Mouse (Mus musculus) ovary, postnatal 36 days (tissue): ENCODE data around the gene Zfp948.
"Not testable (repeated sequence)": the region's sequence is repeated elsewhere in the genome, so short reads cannot be mapped to it uniquely, and the experiment has no call there.

ENCODE experiments used
- DNase-seq: peaks from one replicate; pipeline ENCODE4 v3.0.0; 2022; ENCODE audit warnings: low spot score, mixed read lengths

Zfp948 gene

DNA sequence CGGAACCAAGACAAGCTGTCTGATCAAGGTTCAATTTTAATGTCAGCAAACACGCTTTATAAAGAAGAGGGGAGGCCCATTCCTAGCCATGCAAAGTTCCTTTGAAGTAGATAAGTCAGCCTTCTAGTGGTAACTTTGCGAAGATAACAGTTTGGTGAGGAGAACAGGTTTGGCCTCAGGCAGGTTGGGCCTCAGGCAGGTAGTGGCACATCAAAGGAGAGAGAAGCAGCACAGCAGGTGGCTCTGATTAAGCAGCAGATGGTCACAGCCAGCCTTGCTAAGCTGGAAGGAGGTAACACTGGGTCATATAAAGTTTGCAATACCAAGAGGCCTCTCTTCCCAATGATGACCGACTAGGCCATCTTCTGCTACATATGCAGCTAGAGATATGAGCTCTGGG, 69.0 kb downstream of the Zfp948 start:
- DNase-seq, result not testable (repeated sequence)
